Mouse (Mus musculus) cortical plate, adult 2 months (tissue): Measurements from ENCODE around the gene 1700028P14Rik.

Experiments used
- CTCF ChIP-seq: fragments of 200-500 bp; IDR thresholded peaks from 2 replicates; pipeline ENCODE4 v1.5.1; 2011; ENCODE audit warnings: mild to moderate bottlenecking, control low read depth, low read length; ENCODE audit not compliant: insufficient read depth; ENCODE audit errors: extremely low read depth
- POLR2A ChIP-seq: fragments of 200-500 bp; IDR thresholded peaks from 2 replicates; pipeline ENCODE4 v1.6.1; 2011; ENCODE audit warnings: mild to moderate bottlenecking, low read length, control low read depth; ENCODE audit not compliant: insufficient read depth; ENCODE audit errors: extremely low read depth

DNA sequence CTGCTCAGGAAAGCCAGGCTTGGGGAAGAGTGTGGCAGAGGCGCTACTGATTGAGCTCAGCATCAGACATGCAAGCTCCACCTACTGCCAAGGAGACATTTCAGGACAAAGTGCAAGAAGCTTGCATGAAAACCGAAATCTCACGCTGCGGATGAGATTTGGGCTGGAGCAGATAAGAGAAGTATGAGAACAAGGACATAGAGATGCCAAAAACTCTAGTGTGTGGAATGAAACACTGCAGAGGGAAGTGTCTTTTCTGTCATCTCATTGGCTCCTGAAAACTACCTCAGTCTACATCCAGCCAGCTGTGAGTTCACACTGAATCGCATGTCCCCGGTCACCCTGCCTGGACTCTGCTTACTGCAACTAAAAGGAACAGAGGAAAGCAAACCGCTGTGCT lies 38.3 kb downstream of the 1700028P14Rik start:
- TF ChIP-seq POLR2A = no peak
- TF ChIP-seq CTCF = no peak
